Mouse (Mus musculus): Measurements from ENCODE around the gene Dgki. TPM values are rescaled to one million over a fixed set of nuclear protein-coding genes. Genes with fewer than 3 reads are reported as not detected.

Gene Dgki
- polyA plus RNA-seq, 1 experiment from 2014 or later = 1.0 TPM

DNA sequence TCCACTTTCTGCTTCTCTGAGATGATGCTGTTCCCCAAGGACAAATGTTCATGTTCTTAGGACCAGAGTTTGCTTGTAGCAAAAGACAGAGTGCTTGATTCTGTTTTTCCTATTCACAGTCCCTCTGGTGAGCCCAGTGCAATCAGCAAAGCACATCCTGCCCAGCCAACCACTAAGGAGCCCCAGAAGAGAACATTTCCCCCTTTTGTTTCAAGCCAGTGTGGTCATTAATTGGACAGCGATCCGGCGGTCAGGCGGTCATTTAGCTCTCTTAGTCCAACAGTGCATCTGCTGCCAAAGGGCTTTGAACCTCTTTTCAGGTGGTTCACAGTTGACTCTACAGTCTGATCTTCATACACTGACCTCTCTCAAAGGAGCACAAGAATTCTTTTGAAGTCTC lies 10.6 kb upstream of the Dgki start:
- no peak for ATAC-seq (ENCODE audit: insufficient number of reproducible peaks, insufficient read depth, low FRiP score, low read depth)

DNA sequence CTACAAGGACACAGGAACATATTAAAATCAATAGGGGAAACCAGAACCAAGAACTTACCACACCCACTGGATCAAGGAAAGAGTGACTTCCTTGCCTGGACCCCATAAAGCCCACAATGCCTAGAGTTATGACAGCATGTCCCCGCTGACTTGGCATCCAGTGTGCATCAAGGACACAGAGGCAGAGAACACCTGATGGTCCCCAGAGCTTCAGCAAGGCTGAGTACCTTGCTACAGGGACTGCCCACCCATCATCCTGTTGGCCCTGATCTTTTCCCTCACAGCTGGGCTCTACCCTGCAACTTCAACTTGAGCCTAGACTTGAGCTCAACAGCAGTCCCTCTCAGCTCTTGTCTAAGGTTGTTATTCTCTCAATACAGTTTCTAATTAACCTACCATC lies 6.6 kb upstream of the Dgki start:
- H3K27ac ChIP-seq (ENCODE audit: low read length) = no peak overlapping the region
- no peak for ATAC-seq (ENCODE audit: insufficient number of reproducible peaks, insufficient read depth, low FRiP score, low read depth)
- no peak overlapping the region for H3K4me2 ChIP-seq (replicated peaks; ENCODE audit: low read depth, low read length)
- H3K9ac ChIP-seq (replicated peaks; ENCODE audit: low read depth, low read length) = no peak overlapping the region
- no peaks in the 10 kb centered on the region for H3K9me3 ChIP-seq (ENCODE audit: control insufficient read depth, low read depth, low read length)
- no peaks in the 10 kb centered on the region for H3K27me3 ChIP-seq (ENCODE audit: control insufficient read depth, insufficient read depth, low read length)
- no peak overlapping the region for H3K4me3 ChIP-seq (ENCODE audit: low read depth, low read length)
- H3K4me1 ChIP-seq (ENCODE audit: control insufficient read depth, insufficient read depth, low read length) = no peaks in the 10 kb centered on the region
- H3K36me3 ChIP-seq (ENCODE audit: control insufficient read depth, insufficient read depth, low read length) = no peaks in the 10 kb centered on the region
- 87% methylated on average over 1 of the region's 1 CpGs for WGBS

More for the DNA sequence above, 10.6 kb upstream of the Dgki start:
- H3K27me3 ChIP-seq (ENCODE audit: control insufficient read depth, insufficient read depth, low read length) = no peaks in the 10 kb centered on the region
- WGBS = 91% methylated on average over 4 of the region's 4 CpGs
- H3K4me3 ChIP-seq (ENCODE audit: low read depth, low read length) = no peak overlapping the region
- no peaks in the 10 kb centered on the region for H3K9me3 ChIP-seq (ENCODE audit: control insufficient read depth, low read depth, low read length)
- no peaks in the 10 kb centered on the region for H3K36me3 ChIP-seq (ENCODE audit: control insufficient read depth, insufficient read depth, low read length)
- H3K27ac ChIP-seq (ENCODE audit: low read length) = no peak overlapping the region
- H3K9ac ChIP-seq (replicated peaks; ENCODE audit: low read depth, low read length) = no peak overlapping the region
- no peak overlapping the region for H3K4me2 ChIP-seq (replicated peaks; ENCODE audit: low read depth, low read length)
- no peaks in the 10 kb centered on the region for H3K4me1 ChIP-seq (ENCODE audit: control insufficient read depth, insufficient read depth, low read length)

DNA sequence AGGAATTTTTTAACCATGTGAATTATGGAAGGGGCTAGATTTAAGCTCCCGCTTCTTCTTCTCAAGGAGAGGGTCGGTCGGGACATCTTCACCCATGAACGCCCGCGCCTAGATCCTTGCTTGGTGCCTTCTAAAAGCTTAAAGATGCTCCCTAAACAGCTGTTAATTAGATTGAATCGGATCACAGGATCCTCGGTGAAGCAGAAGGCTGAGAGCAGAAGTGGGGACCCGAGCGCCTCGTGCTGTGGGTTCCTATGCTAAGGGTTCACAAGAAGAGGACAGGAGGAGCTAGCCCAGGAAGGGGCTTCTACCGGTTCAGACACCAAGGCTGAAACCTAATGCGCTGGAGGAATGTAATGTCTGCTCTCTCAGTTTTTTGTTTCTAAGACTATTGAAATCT lies 508 bp upstream of the Dgki start:
- H3K9ac ChIP-seq (replicated peaks; ENCODE audit: low read depth, low read length) = no peak overlapping the region; the same call in 1 of the 2 replicates
- H3K4me3 ChIP-seq (ENCODE audit: low read depth, low read length) = no peak overlapping the region
- H3K4me2 ChIP-seq (replicated peaks; ENCODE audit: low read depth, low read length) = peak overlapping the region; percentile 91; the same call in 1 of the 2 replicates
- H3K4me1 ChIP-seq (ENCODE audit: control insufficient read depth, insufficient read depth, low read length) = no peaks in the 10 kb centered on the region
- no peaks in the 10 kb centered on the region for H3K9me3 ChIP-seq (ENCODE audit: control insufficient read depth, low read depth, low read length)
- ATAC-seq (ENCODE audit: insufficient number of reproducible peaks, insufficient read depth, low FRiP score, low read depth) = no peak
- WGBS = 14% methylated on average over 13 of the region's 13 CpGs
- H3K27me3 ChIP-seq (ENCODE audit: control insufficient read depth, insufficient read depth, low read length) = peaks cover 24% of the 10 kb centered on the region
- H3K27ac ChIP-seq (ENCODE audit: low read length) = no peak overlapping the region
- H3K36me3 ChIP-seq (ENCODE audit: control insufficient read depth, insufficient read depth, low read length) = no peaks in the 10 kb centered on the region

DNA sequence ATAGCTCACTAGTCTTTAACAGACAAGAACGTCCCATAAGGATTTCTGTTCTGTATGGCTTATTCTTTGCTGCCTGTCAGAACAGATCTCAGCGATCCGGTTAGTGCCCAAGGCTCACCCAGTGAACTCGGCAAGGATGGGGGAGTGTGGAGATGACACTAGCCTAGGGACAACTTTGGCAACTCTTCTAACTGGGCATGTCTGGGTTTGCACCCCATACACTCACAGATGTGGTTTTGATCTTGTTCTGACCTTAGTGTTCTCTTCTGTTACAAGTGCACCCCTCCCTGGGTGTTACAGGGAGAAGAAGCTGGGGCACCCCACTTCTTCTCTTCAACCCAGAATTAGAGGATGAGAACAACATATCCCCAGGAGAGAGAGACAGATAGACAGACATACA lies 1.0 kb downstream of the Dgki start:
- Histone ChIP-seq H3K9me3 (ENCODE audit: control insufficient read depth, low read depth, low read length) (no peaks in the 10 kb centered on the region), H3K27ac (ENCODE audit: low read length) (no peak overlapping the region), H3K4me1 (ENCODE audit: control insufficient read depth, insufficient read depth, low read length) (no peaks in the 10 kb centered on the region), H3K4me2 (replicated peaks; ENCODE audit: low read depth, low read length) (peak overlapping the region; percentile 91), H3K27me3 (ENCODE audit: control insufficient read depth, insufficient read depth, low read length) (peaks cover 24% of the 10 kb centered on the region), H3K4me3 (ENCODE audit: low read depth, low read length) (peak overlapping the region; percentile 51), H3K36me3 (ENCODE audit: control insufficient read depth, insufficient read depth, low read length) (no peaks in the 10 kb centered on the region), H3K9ac (replicated peaks; ENCODE audit: low read depth, low read length) (no peak overlapping the region)
- 30% methylated on average over 4 of the region's 4 CpGs for WGBS
- no peak for ATAC-seq (ENCODE audit: insufficient number of reproducible peaks, insufficient read depth, low FRiP score, low read depth)

DNA sequence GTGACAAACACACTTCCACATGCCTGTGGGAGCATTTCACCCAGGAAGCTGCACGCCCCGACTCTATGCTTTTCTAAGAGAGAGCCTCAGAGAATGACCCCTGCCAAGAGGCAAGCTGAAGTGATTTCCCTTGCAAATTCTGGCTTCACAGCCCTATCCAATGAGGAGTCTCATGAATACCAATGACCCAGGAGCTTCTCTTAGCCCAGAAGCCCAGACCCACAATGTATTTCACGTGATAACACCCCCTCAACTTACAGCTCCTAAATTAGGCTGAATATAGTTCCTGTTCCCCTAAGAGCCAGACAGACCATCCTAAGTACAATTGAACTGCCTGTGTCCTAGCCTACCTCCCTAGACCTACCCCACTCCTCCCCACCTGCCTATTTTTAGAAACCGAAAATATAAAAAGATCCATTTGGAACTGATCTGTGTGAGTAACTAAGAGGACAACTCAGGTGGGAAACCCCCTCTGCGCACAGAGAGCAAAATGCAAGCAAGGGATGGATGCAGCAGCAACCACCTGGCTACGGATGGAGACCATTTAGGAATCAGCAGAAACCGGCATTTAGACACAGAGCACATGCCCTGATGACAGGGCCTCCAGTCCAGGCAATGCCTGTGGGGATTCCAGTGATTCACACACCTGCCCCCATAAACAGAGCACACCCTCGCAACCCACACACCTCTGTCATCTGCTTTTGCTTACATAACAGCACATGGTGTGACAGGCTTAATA lies 2.1 kb downstream of the Dgki start:
- Histone ChIP-seq H3K9me3 (ENCODE audit: control insufficient read depth, low read depth, low read length) (no peaks in the 10 kb centered on the region), H3K4me1 (ENCODE audit: control insufficient read depth, insufficient read depth, low read length) (no peaks in the 10 kb centered on the region), H3K4me2 (replicated peaks; ENCODE audit: low read depth, low read length) (no peak overlapping the region), H3K9ac (replicated peaks; ENCODE audit: low read depth, low read length) (no peak overlapping the region), H3K27me3 (ENCODE audit: control insufficient read depth, insufficient read depth, low read length) (peaks cover 24% of the 10 kb centered on the region), H3K4me3 (ENCODE audit: low read depth, low read length) (no peak overlapping the region), H3K27ac (ENCODE audit: low read length) (no peak overlapping the region), H3K36me3 (ENCODE audit: control insufficient read depth, insufficient read depth, low read length) (no peaks in the 10 kb centered on the region)
- no peak for ATAC-seq (ENCODE audit: insufficient number of reproducible peaks, insufficient read depth, low FRiP score, low read depth)
- 51% methylated on average over 8 of the region's 8 CpGs for WGBS

DNA sequence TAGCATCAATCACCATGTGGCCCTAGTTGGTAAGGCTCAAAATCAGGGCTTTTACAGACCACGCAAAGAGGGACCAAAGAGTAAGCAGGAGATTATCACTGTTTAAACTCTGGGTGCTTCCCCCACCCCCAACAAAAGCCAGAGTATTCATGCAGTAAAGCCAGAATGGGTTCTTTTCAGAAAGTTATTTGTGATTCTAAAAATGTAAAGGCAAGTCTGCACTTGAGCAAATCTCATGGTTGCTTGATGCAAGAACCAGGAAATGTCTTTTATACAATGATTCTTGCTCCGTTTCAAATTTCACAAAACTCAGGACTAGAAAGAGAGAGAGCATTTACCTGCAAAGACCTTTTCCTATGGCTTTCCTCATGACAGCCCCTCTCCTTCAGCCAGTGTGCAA lies 7.9 kb downstream of the Dgki start:
- WGBS = 52% methylated on average over 2 of the region's 2 CpGs
- H3K27ac ChIP-seq (ENCODE audit: low read length) = no peak overlapping the region
- ATAC-seq (ENCODE audit: insufficient number of reproducible peaks, insufficient read depth, low FRiP score, low read depth) = 0 out of 2 replicates have a peak, but pooled peaks have one; percentile 23
- H3K9me3 ChIP-seq (ENCODE audit: control insufficient read depth, low read depth, low read length) = no peaks in the 10 kb centered on the region
- H3K4me3 ChIP-seq (ENCODE audit: low read depth, low read length) = no peak overlapping the region
- H3K36me3 ChIP-seq (ENCODE audit: control insufficient read depth, insufficient read depth, low read length) = no peaks in the 10 kb centered on the region
- peaks cover under 1% of the 10 kb centered on the region; the same call in 1 of the 2 replicates for H3K27me3 ChIP-seq (ENCODE audit: control insufficient read depth, insufficient read depth, low read length)
- no peak overlapping the region for H3K4me2 ChIP-seq (replicated peaks; ENCODE audit: low read depth, low read length)
- no peak overlapping the region for H3K9ac ChIP-seq (replicated peaks; ENCODE audit: low read depth, low read length)
- H3K4me1 ChIP-seq (ENCODE audit: control insufficient read depth, insufficient read depth, low read length) = no peaks in the 10 kb centered on the region

DNA sequence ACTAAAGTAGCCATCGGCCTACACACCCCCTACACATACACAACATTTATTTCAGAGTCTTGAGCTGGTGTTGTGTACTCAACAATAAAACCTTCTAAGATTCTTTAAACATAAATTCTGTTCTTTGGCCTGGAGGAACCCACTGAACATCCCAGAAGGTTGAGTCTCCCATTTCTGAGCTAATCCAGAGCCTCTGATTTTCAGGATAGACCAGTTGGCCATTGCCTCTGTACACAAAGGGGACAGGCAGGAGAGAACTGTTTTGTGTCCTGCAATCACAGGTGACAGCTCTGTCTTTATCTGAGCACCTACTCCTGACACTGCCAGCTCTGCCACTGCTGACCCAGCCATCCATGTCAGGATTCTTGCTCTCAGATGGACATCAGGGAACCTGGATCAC lies 8.8 kb downstream of the Dgki start:
- peak overlapping the region; percentile 41; the same call in 1 of the 2 replicates for H3K27ac ChIP-seq (ENCODE audit: low read length)
- no peaks in the 10 kb centered on the region for H3K9me3 ChIP-seq (ENCODE audit: control insufficient read depth, low read depth, low read length)
- ATAC-seq (ENCODE audit: insufficient number of reproducible peaks, insufficient read depth, low FRiP score, low read depth) = no peak
- no peaks in the 10 kb centered on the region for H3K36me3 ChIP-seq (ENCODE audit: control insufficient read depth, insufficient read depth, low read length)
- no peaks in the 10 kb centered on the region for H3K27me3 ChIP-seq (ENCODE audit: control insufficient read depth, insufficient read depth, low read length)
- H3K4me2 ChIP-seq (replicated peaks; ENCODE audit: low read depth, low read length) = no peak overlapping the region
- 90% methylated on average over 1 of the region's 1 CpGs for WGBS
- no peaks in the 10 kb centered on the region for H3K4me1 ChIP-seq (ENCODE audit: control insufficient read depth, insufficient read depth, low read length)
- no peak overlapping the region for H3K4me3 ChIP-seq (ENCODE audit: low read depth, low read length)
- no peak overlapping the region for H3K9ac ChIP-seq (replicated peaks; ENCODE audit: low read depth, low read length)

DNA sequence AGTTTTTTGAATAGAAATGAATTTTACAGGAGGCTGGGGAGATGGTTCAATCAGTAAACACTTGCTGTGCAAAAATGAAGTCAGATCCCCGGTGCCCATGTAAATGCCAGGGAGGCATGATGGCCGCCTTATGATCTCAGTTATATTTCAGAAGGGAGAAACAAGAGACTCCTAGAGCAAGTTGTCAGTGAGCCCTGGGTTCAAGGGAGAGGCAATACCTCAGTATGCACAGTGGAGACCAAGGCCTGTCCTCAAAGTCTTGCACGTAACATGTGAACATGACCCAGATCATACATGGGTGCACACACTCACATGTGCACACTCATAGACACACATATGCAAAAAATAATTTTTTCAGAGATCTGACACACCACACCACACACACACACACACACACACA lies 9.3 kb downstream of the Dgki start:
- ATAC-seq (ENCODE audit: insufficient number of reproducible peaks, insufficient read depth, low FRiP score, low read depth) = no peak
- no peak overlapping the region for H3K4me2 ChIP-seq (replicated peaks; ENCODE audit: low read depth, low read length)
- no peak overlapping the region for H3K27ac ChIP-seq (ENCODE audit: low read length)
- H3K9ac ChIP-seq (replicated peaks; ENCODE audit: low read depth, low read length) = no peak overlapping the region
- 95% methylated on average over 3 of the region's 3 CpGs for WGBS
- no peaks in the 10 kb centered on the region for H3K9me3 ChIP-seq (ENCODE audit: control insufficient read depth, low read depth, low read length)
- no peak overlapping the region for H3K4me3 ChIP-seq (ENCODE audit: low read depth, low read length)
- no peaks in the 10 kb centered on the region for H3K36me3 ChIP-seq (ENCODE audit: control insufficient read depth, insufficient read depth, low read length)
- no peaks in the 10 kb centered on the region for H3K4me1 ChIP-seq (ENCODE audit: control insufficient read depth, insufficient read depth, low read length)
- no peaks in the 10 kb centered on the region for H3K27me3 ChIP-seq (ENCODE audit: control insufficient read depth, insufficient read depth, low read length)

DNA sequence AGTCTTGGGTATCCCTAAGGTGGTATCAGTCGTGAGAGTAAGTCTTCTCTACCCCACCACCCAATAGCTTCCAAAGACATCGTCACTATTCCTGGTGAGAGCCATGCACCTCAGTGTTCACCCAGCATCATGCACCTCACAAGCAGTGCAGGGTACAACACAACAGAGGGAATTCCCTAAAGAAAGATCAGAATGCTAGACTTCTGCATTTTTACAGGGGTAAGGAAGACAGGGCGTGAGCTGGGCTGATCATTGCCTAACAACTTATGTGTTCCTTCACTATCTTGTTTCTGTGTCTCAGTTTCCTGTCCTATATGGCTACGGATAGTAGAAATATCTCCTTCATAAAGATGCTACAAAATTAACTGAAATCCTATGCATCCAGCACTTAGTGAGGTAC lies 13.8 kb downstream of the Dgki start:
- H3K9me3 ChIP-seq (ENCODE audit: control insufficient read depth, low read depth, low read length) = no peaks in the 10 kb centered on the region
- ATAC-seq (ENCODE audit: insufficient number of reproducible peaks, insufficient read depth, low FRiP score, low read depth) = no peak
- no peak overlapping the region for H3K4me2 ChIP-seq (replicated peaks; ENCODE audit: low read depth, low read length)
- WGBS = 92% methylated on average over 4 of the region's 4 CpGs
- H3K9ac ChIP-seq (replicated peaks; ENCODE audit: low read depth, low read length) = no peak overlapping the region
- no peak overlapping the region for H3K27ac ChIP-seq (ENCODE audit: low read length)
- no peaks in the 10 kb centered on the region for H3K4me1 ChIP-seq (ENCODE audit: control insufficient read depth, insufficient read depth, low read length)
- H3K4me3 ChIP-seq (ENCODE audit: low read depth, low read length) = no peak overlapping the region
- no peaks in the 10 kb centered on the region for H3K36me3 ChIP-seq (ENCODE audit: control insufficient read depth, insufficient read depth, low read length)
- H3K27me3 ChIP-seq (ENCODE audit: control insufficient read depth, insufficient read depth, low read length) = no peaks in the 10 kb centered on the region

All from stomach, embryonic 14.5 days (tissue).